Mouse (Mus musculus) kidney, adult 2 months (tissue): Measurements from ENCODE around the gene Adcy5.

Experiments used
- CTCF ChIP-seq: fragments of 200-500 bp; conservative IDR thresholded peaks from 2 replicates; pipeline ENCODE4 v1.5.1; 2011; ENCODE audit warnings: low read depth, mild to moderate bottlenecking, control low read depth, low read length, moderate library complexity, mixed read lengths; ENCODE audit not compliant: insufficient read depth, insufficient read length
- POLR2A ChIP-seq: fragments of 200-500 bp; IDR thresholded peaks from one replicate; pipeline ENCODE4 v1.6.1; 2011; ENCODE audit warnings: low read depth, low read length, control low read depth

- no peak for TF ChIP-seq CTCF
- TF ChIP-seq POLR2A = no peak
Measured at GRCm38 (mm10) chr16:35249763-35250162, 95.1 kb downstream of the Adcy5 start.
